Mouse (Mus musculus) embryonic fibroblast, embryonic 13.5 days (primary cell): ENCODE measurements around the gene Git2. TPM values are rescaled to one million over a fixed set of nuclear protein-coding genes. Genes with fewer than 3 reads are reported as not detected.

Source experiments
- H3K27ac ChIP-seq: 2 replicates; pipeline ENCODE4 v1.5.1; 2012; ENCODE audit warnings: low read length, control low read depth, inconsistent platforms; ENCODE audit not compliant: insufficient read depth
- H3K4me1 ChIP-seq: 2 replicates; pipeline ENCODE4 v1.6.1; 2011; ENCODE audit warnings: low read length; ENCODE audit not compliant: control insufficient read depth, insufficient read depth
- H3K4me3 ChIP-seq: 2 replicates; pipeline ENCODE4 v1.5.1; 2011; ENCODE audit warnings: mild to moderate bottlenecking, control low read depth, low read length; ENCODE audit not compliant: insufficient read depth
- CTCF ChIP-seq: IDR thresholded peaks from 2 replicates; pipeline ENCODE4 v1.5.1; 2011; ENCODE audit warnings: mild to moderate bottlenecking, control low read depth, low read length, moderate library complexity, borderline replicate concordance; ENCODE audit not compliant: insufficient read depth
- POLR2A ChIP-seq: IDR thresholded peaks from 2 replicates; pipeline ENCODE4 v1.6.1; 2011; ENCODE audit warnings: low read depth, mild to moderate bottlenecking, control low read depth, low read length, moderate library complexity
- polyA plus RNA-seq: library from polyadenylated mRNA; stranded (reverse); fragments of >200 nt; gene quantifications from 2 replicates; pipeline ENCODE4 v1.2.4, GENCODE M21; 2011; ENCODE audit warnings: low read depth; ENCODE audit not compliant: missing spikeins, insufficient read length

The Git2 gene
- polyA plus RNA-seq, 1 experiment = 58.0 TPM

- H3K4me3 ChIP-seq = no peak overlapping the region
- TF ChIP-seq POLR2A (no peak), CTCF (no peak)
- H3K4me1 ChIP-seq = no peaks in the 10 kb centered on the region
- H3K27ac ChIP-seq = no peak overlapping the region
These were observed 58.0 kb downstream of the Git2 start for GRCm38 (mm10) chr5:114717292-114717691.

- TF ChIP-seq POLR2A (no peak), CTCF (no peak)
- no peak overlapping the region for H3K27ac ChIP-seq
These were observed 60.8 kb downstream of the Git2 start for GRCm38 (mm10) chr5:114714551-114714950.

GRCm38 (mm10) chr5:114709357-114709756 is 66.0 kb downstream of the Git2 start:
- no peak overlapping the region for H3K27ac ChIP-seq
- no peak for TF ChIP-seq CTCF
- TF ChIP-seq POLR2A = no peak
- 0 out of 2 replicates have a peak, but pooled peaks cover 5% of the 10 kb centered on the region for H3K4me1 ChIP-seq

More at GRCm38 (mm10) chr5:114714551-114714950, 60.8 kb downstream of the Git2 start:
- no peaks in the 10 kb centered on the region for H3K4me1 ChIP-seq
- no peak overlapping the region for H3K4me3 ChIP-seq

GRCm38 (mm10) chr5:114708491-114708890 is 66.8 kb downstream of the Git2 start:
- TF ChIP-seq POLR2A (no peak), CTCF (no peak)
- 0 out of 2 replicates have a peak, but pooled peaks cover 5% of the 10 kb centered on the region for H3K4me1 ChIP-seq
- H3K4me3 ChIP-seq = peak overlapping the region; percentile 97
- no peak overlapping the region for H3K27ac ChIP-seq

More at GRCm38 (mm10) chr5:114709357-114709756, 66.0 kb downstream of the Git2 start:
- no peak overlapping the region for H3K4me3 ChIP-seq

- no peak within 1 kb of the TSS for H3K27ac ChIP-seq
- peak within 1 kb of the TSS; percentile 97 for H3K4me3 ChIP-seq
- TF ChIP-seq POLR2A = peak; percentile 71
- TF ChIP-seq CTCF = 0 out of 2 replicates have a peak, but pooled peaks have one; percentile 24
- H3K4me1 ChIP-seq = 0 out of 2 replicates have a peak, but pooled peaks cover 5% of the 10 kb centered on the region
These were observed 67.8 kb downstream of the Git2 start, which contains the start of gene Tchp for GRCm38 (mm10) chr5:114707265-114708068. TSS of gene Tchp (plus strand) at chr5:114707760.

GRCm38 (mm10) chr5:114702403-114703392 is 72.6 kb downstream of the Git2 start:
- H3K4me3 ChIP-seq = no peak overlapping the region
- H3K4me1 ChIP-seq = no peaks in the 10 kb centered on the region
- H3K27ac ChIP-seq = no peak overlapping the region
- no peak for TF ChIP-seq POLR2A
- TF ChIP-seq CTCF = peak; percentile 57; the same call in 1 of the 2 replicates

GRCm38 (mm10) chr5:114699015-114699414 is 76.3 kb downstream of the Git2 start:
- Histone ChIP-seq H3K4me1 (no peaks in the 10 kb centered on the region), H3K4me3 (no peak overlapping the region), H3K27ac (no peak overlapping the region)
- TF ChIP-seq CTCF (no peak), POLR2A (no peak)

GRCm38 (mm10) chr5:114698044-114698746 is 77.1 kb downstream of the Git2 start:
- H3K4me1 ChIP-seq = no peaks in the 10 kb centered on the region
- TF ChIP-seq CTCF (no peak), POLR2A (no peak)
- no peak overlapping the region for H3K27ac ChIP-seq
- H3K4me3 ChIP-seq = no peak overlapping the region

- H3K4me1 ChIP-seq = no peaks in the 10 kb centered on the region
- TF ChIP-seq POLR2A (no peak), CTCF (no peak)
- H3K4me3 ChIP-seq = no peak overlapping the region
- H3K27ac ChIP-seq = no peak overlapping the region
These were observed 78.4 kb downstream of the Git2 start for GRCm38 (mm10) chr5:114696939-114697338.
